Mouse (Mus musculus): ENCODE measurements around the gene Evx2. TPM values are rescaled to one million over a fixed set of nuclear protein-coding genes. Genes with fewer than 3 reads are reported as not detected.

Gene Evx2
- polyA plus RNA-seq, 1 experiment, result not detected

GRCm38 (mm10) chr2:74689574-74690337 is 30.4 kb upstream of the Evx2 start:
- no peak overlapping the region for H3K4me3 ChIP-seq (ENCODE audit: insufficient read depth, low read length)
- no peaks in the 10 kb centered on the region for H3K4me1 ChIP-seq (ENCODE audit: control insufficient read depth, insufficient read depth, low read length)
- H3K27ac ChIP-seq (ENCODE audit: insufficient read depth, low read depth, low read length), result no peak overlapping the region
- no peak for TF ChIP-seq POLR2A (IDR thresholded peaks at IDR 0.05; ENCODE audit: borderline replicate concordance, low read depth, low read length)
- no peak for TF ChIP-seq CTCF (IDR thresholded peaks at IDR 0.05; ENCODE audit: low read depth, low read length)

- no peak overlapping the region for H3K4me3 ChIP-seq (ENCODE audit: insufficient read depth, low read length)
- H3K4me1 ChIP-seq (ENCODE audit: control insufficient read depth, insufficient read depth, low read length), result no peaks in the 10 kb centered on the region
- H3K27ac ChIP-seq (ENCODE audit: insufficient read depth, low read depth, low read length), result no peak overlapping the region
- TF ChIP-seq POLR2A (IDR thresholded peaks at IDR 0.05; ENCODE audit: borderline replicate concordance, low read depth, low read length) (no peak), CTCF (IDR thresholded peaks at IDR 0.05; ENCODE audit: low read depth, low read length) (no peak)
Measured at GRCm38 (mm10) chr2:74688795-74689573, 29.6 kb upstream of the Evx2 start.

GRCm38 (mm10) chr2:74687698-74688555 is 28.6 kb upstream of the Evx2 start:
- H3K27ac ChIP-seq (ENCODE audit: insufficient read depth, low read depth, low read length), result no peak overlapping the region
- no peak for TF ChIP-seq CTCF (IDR thresholded peaks at IDR 0.05; ENCODE audit: low read depth, low read length)
- no peak for TF ChIP-seq POLR2A (IDR thresholded peaks at IDR 0.05; ENCODE audit: borderline replicate concordance, low read depth, low read length)
- no peak overlapping the region for H3K4me3 ChIP-seq (ENCODE audit: insufficient read depth, low read length)
- no peaks in the 10 kb centered on the region for H3K4me1 ChIP-seq (ENCODE audit: control insufficient read depth, insufficient read depth, low read length)

- Histone ChIP-seq H3K4me1 (ENCODE audit: control insufficient read depth, insufficient read depth, low read length) (no peaks in the 10 kb centered on the region), H3K27ac (ENCODE audit: insufficient read depth, low read depth, low read length) (no peak overlapping the region), H3K4me3 (ENCODE audit: insufficient read depth, low read length) (no peak overlapping the region)
- TF ChIP-seq POLR2A (IDR thresholded peaks at IDR 0.05; ENCODE audit: borderline replicate concordance, low read depth, low read length), result no peak
- no peak for TF ChIP-seq CTCF (IDR thresholded peaks at IDR 0.05; ENCODE audit: low read depth, low read length)
Measured at GRCm38 (mm10) chr2:74686988-74687697, 27.8 kb upstream of the Evx2 start.

- TF ChIP-seq POLR2A (IDR thresholded peaks at IDR 0.05; ENCODE audit: borderline replicate concordance, low read depth, low read length) (no peak), CTCF (IDR thresholded peaks at IDR 0.05; ENCODE audit: low read depth, low read length) (no peak)
- Histone ChIP-seq H3K27ac (ENCODE audit: insufficient read depth, low read depth, low read length) (no peak overlapping the region), H3K4me3 (ENCODE audit: insufficient read depth, low read length) (no peak overlapping the region), H3K4me1 (ENCODE audit: control insufficient read depth, insufficient read depth, low read length) (no peaks in the 10 kb centered on the region)
Measured at GRCm38 (mm10) chr2:74686301-74686987, 27.1 kb upstream of the Evx2 start.

- TF ChIP-seq CTCF (IDR thresholded peaks at IDR 0.05; ENCODE audit: low read depth, low read length) (no peak), POLR2A (IDR thresholded peaks at IDR 0.05; ENCODE audit: borderline replicate concordance, low read depth, low read length) (no peak)
- Histone ChIP-seq H3K4me3 (ENCODE audit: insufficient read depth, low read length) (no peak overlapping the region), H3K4me1 (ENCODE audit: control insufficient read depth, insufficient read depth, low read length) (no peaks in the 10 kb centered on the region), H3K27ac (ENCODE audit: insufficient read depth, low read depth, low read length) (no peak overlapping the region)
Measured at GRCm38 (mm10) chr2:74685059-74685603, 25.8 kb upstream of the Evx2 start.

GRCm38 (mm10) chr2:74684106-74684505 is 24.7 kb upstream of the Evx2 start:
- TF ChIP-seq POLR2A (IDR thresholded peaks at IDR 0.05; ENCODE audit: borderline replicate concordance, low read depth, low read length), result no peak
- TF ChIP-seq CTCF (IDR thresholded peaks at IDR 0.05; ENCODE audit: low read depth, low read length), result no peak
- no peak overlapping the region for H3K27ac ChIP-seq (ENCODE audit: insufficient read depth, low read depth, low read length)
- no peak overlapping the region for H3K4me3 ChIP-seq (ENCODE audit: insufficient read depth, low read length)
- no peaks in the 10 kb centered on the region for H3K4me1 ChIP-seq (ENCODE audit: control insufficient read depth, insufficient read depth, low read length)

- H3K4me1 ChIP-seq (ENCODE audit: control insufficient read depth, insufficient read depth, low read length), result no peaks in the 10 kb centered on the region
- no peak for TF ChIP-seq POLR2A (IDR thresholded peaks at IDR 0.05; ENCODE audit: borderline replicate concordance, low read depth, low read length)
- TF ChIP-seq CTCF (IDR thresholded peaks at IDR 0.05; ENCODE audit: low read depth, low read length), result no peak
- H3K4me3 ChIP-seq (ENCODE audit: insufficient read depth, low read length), result no peak overlapping the region
- no peak overlapping the region for H3K27ac ChIP-seq (ENCODE audit: insufficient read depth, low read depth, low read length)
Measured at GRCm38 (mm10) chr2:74683471-74683951, 24.2 kb upstream of the Evx2 start.
